Comparison of ENCODE assay signal across 17 mouse cellular contexts in the genomic region with DNA sequence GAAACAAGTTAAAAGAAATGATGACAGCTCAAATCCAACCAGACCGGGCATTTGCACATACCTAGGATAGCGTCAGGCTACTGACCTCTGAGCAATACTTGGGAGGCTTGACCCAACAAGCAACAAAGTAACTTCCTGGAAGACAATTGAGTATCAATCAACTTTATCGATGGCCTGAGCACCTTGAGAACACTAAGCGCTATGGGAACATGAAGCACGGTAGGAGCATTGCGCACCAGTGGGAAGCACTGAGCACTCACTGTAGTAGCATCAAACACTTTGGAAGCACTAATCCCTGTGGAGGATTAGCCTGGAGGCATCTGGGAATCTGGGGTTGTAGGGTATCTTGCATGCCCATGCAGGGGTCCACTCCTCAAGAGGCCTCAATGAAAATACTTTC.
"Had no signal": no experiment of that assay in that cellular context is flagged by ENCODE, and none has a peak within 500 bp of the region (broad histone marks: within the 10 kb centered on the region; RNA-seq: fewer than 3 reads in every experiment).

No protein-coding gene starts in this region.

- H3K4me3 ChIP-seq: lung, embryonic 15.5 days; megakaryocyte, embryonic 14.5 days; midbrain, embryonic 13.5 days; midbrain, embryonic 15.5 days; neural tube, embryonic 12.5 days; stomach, embryonic 15.5 days had no signal

- DNase-seq: liver, postnatal 0 days; lung, adult 2 months; lung, postnatal 14 days; lung, postnatal 36 days; right cerebral cortex, postnatal 14 days; thymus, adult 2 months; thymus, postnatal 25 days; thymus, postnatal 4 days had no signal

- H3K4me1 ChIP-seq: lung, embryonic 15.5 days; megakaryocyte, embryonic 14.5 days; midbrain, embryonic 13.5 days; midbrain, embryonic 15.5 days; neural tube, embryonic 12.5 days; stomach, embryonic 15.5 days had no signal

- H3K27ac ChIP-seq: lung, embryonic 15.5 days; macrophage; midbrain, embryonic 13.5 days; midbrain, embryonic 15.5 days; neural tube, embryonic 12.5 days; stomach, embryonic 15.5 days; stomach, postnatal 0 days had no signal

- H3K36me3 ChIP-seq: midbrain, embryonic 13.5 days; midbrain, embryonic 15.5 days; neural tube, embryonic 12.5 days; stomach, embryonic 15.5 days had no signal

- H3K9ac ChIP-seq: liver, postnatal 0 days; lung, embryonic 15.5 days; midbrain, embryonic 13.5 days; midbrain, embryonic 15.5 days; neural tube, embryonic 12.5 days; stomach, embryonic 15.5 days had no signal

- H3K27me3 ChIP-seq: lung, embryonic 15.5 days; megakaryocyte, embryonic 14.5 days; midbrain, embryonic 13.5 days; midbrain, embryonic 15.5 days; neural tube, embryonic 12.5 days; stomach, embryonic 15.5 days had no signal

- H3K4me2 ChIP-seq: lung, embryonic 15.5 days; midbrain, embryonic 11.5 days; midbrain, embryonic 13.5 days; midbrain, embryonic 15.5 days; neural tube, embryonic 12.5 days; stomach, embryonic 15.5 days had no signal
